Mouse (Mus musculus) liver, embryonic 14.5 days (tissue): ENCODE measurements around the gene Pcca.

ENCODE experiments used
- CTCF ChIP-seq: IDR thresholded peaks from 2 replicates; pipeline ENCODE4 v1.5.1; 2016; ENCODE audit warnings: antibody characterized with exemption, low read depth, control low read depth
- EP300 ChIP-seq: IDR thresholded peaks from 2 replicates; pipeline ENCODE4 v1.6.1; 2016; ENCODE audit warnings: antibody characterized with exemption, low read depth

- no peak for TF ChIP-seq CTCF
- no peak for TF ChIP-seq EP300
These were observed 102.5 kb downstream of the Pcca start for GRCm38 (mm10) chr14:122636601-122637000.
